Mouse (Mus musculus) spleen, adult 18-20 months (tissue): ENCODE data around the gene Gpr152.

Experiments used
- DNase-seq, 2 experiments: peaks; one replicate each; pipeline ENCODE4 v3.0.0; 2022; ENCODE audit warnings: mixed read lengths in 2 of 2

Gene Gpr152

DNA sequence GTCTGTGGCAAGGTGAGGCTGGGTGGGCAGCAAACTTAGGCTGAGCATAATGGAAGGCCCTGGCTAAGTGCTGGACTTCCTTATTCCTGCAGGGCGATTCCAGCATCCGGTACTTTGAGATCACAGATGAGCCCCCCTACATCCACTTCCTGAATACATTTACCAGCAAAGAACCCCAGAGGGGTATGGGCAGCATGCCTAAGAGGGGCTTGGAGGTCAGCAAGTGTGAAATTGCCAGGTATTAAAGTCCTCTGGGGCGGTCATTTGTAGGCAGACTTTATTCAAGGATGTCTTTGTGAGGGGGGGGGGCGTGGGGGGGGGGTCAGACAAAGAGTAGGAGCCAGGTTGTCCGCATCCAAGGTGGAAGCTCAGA, 11.9 kb downstream of the Gpr152 start:
- DNase-seq, result no peak

DNA sequence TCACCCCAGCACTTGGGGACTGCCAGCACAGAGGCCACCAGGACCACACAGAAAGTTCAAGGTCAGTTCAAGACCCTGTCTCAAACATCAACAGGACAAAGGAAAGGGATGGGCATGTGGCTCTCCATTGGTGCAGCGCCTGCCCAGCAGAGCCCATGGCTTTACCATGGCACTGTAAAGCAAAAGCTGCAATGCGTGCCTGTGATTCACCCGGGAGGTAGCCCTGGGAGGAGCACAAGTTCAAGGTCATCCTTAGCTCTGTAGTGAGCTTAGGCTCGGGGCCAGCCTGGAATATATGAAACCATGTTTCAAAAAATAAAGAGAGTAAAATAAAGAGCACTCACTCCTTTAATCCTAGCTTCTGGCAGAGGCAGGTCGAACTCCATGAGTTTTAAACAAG, 12.3 kb downstream of the Gpr152 start:
- DNase-seq, result no peak

DNA sequence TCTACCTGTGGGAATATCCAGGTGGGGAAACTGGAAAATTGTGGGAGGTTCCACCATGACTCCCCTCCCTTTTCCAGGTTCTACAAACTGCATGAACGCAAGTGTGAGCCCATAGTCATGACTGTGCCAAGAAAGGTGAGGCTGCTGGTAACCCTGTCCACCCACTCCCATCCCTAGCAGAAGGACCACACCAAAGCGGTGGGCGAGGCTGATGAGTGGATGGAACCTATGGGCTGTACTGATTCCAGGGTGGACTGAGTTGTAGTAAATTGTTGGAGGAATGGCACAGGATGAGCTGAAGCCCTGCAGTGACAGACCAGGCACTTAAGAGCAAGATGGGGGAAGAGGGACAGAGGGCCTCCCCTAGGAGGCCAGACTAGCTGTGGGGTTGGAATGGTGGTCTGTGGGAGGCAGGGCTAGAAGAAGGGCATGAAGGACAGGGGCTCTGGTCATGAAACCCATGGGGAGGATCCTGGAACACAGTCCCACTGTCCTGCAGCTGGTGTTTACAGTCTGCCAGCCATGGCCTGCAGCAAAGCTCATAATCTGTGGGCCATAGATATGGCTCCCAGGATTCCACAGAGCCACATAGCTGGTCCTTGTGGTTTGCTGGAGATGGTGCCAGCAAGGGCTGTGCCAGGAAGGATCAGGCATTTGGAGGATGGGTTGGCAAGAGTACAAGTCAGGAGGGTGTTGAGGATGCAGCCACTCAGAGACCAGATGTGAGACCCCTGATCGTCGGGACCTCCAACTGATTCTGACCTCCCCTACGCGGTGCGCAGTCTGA, 13.1 kb downstream of the Gpr152 start:
- no peak for DNase-seq

DNA sequence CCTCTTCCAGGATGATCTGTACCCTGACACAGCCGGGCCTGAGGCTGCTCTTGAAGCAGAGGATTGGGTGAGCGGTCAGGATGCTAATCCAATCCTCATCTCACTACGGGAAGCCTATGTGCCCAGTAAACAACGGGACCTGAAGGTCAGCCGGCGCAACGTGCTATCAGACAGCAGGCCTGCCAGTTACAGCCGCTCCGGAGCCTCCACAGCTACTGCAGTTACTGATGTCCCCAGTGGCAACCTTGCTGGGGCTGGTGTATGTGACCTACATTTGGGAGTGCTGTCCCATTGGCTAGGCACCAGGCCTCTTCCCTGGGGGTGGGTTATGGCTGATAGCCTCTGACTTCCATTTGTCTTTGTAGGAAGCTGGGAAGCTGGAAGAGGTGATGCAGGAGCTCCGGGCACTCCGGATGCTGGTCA, 13.7 kb downstream of the Gpr152 start, which contains the start of gene Ptprcap:
Ptprcap (plus strand) TSS at position 373 of the 423 bp plus-strand sequence.
- DNase-seq, result no peak

DNA sequence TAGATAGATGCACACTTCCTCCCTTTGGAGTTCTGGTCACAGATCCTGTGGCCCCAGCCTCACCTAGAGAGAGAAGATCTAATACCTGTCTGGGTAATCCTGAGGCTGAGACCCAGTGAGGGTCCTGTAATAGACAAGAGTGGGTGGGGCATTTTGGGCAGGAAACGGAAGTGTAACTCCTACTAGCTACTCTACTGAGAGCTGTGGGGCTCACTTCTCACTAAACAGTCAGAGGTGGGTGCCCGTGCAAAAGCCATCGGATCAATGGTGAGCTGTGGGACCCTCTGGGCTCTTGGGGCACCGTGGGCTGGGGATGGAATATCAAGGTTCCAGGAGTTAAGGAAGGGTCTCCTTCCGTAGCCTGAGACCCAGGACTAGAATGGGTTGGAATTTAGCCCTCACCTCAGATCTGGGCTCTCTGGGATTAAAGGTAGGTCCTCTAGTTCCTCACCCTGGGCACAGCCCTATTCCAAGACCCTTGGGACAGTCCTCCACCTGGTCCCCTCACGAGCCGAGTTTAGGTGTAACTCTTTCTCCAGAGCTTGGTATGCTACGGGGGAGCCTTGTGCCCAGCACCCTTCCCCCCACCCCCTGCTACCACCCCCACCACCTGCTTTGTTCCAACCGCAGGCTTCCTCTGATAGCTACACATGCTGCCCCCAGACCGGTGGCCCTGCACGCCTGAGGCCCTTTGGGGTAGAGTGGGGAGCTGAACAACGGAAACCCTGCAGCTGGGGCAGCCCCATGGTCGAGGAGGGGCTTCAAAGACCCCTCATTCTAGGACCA, 15.0 kb downstream of the Gpr152 start:
- peak; percentile 73 to 79 for DNase-seq

DNA sequence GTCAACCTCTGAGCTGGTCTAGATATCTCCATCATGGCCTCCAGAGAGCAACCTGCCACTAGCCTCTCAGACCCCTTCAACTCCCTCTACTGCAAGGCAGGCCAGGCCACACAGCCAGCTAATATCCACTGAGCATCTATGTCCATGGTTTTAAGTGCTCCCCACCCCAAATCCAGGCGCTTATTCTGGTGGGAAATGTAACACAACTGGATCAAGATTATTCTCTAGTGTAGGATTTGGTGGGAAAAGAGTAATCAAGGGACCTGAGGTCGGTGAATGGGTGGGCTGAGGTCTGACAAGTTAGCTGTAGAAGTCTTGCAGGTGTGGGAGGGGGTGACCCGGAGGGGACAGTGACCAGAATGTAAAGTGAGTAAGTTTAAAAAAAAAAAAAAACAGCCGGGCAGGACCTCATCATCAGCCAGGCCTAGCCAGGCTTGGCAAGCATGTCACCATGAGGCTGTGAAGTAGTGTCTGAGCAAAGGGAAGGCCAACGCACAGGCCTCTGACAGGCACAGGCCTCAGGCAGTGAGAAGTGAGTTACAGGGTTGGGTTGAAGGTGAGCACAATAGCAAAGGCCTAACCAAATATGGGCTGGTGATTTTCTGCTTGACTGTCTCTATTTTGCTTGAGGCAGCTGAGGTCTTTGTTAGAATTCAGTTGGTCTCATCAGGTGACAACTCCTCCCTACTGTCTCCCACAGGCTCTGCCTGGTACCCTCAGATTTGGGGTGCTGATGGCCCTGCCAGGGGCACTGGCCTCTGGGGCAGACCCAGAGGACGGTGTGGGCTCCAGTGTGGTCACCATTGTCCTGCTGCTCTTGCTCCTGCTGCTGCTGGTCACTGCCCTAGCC, 15.9 kb downstream of the Gpr152 start:
- DNase-seq, result no peak

DNA sequence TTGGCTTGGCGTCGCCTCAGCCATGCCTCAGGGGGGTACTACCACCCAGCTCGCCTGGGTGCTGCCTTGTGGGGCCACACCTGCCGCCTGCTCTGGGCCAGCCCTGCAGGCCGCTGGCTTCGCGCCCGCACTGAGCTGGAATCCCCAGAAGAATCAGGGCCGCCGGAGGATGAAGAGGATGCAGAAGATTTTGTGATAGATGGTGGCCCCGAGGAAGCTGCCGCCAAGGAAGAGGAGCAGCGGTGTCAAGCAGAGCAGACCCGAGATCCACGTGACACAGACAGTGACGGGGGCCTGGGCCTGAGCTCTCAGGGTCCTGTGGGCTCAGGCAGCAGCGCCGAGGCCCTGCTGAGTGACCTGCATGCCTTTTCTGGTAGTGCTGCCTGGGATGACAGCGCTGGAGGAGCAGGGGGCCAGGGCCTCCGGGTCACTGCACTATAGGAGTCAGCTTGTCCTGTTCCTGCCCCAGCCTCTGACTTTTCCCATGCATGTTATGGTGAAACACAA, 16.5 kb downstream of the Gpr152 start:
- no peak for DNase-seq

DNA sequence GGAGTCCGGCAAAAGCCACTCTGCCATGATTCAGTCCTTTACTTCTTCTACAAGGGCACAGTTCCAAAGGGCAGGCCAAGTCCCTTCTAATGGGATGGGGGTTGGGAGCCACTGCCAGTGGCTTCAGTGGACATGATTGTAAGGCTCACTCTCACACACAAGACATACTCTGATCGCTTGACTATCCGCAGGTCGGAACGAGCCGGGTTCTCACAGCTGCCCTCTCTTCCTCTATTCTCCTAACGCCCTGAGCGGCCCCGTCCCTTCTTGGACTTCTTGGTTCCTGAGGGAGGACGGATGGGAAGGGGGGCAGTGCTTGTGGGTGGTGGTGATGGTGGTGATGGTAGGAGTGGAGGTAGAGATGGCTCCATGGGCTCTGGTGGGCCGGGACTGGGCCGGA, 17.2 kb downstream of the Gpr152 start:
- no peak for DNase-seq

DNA sequence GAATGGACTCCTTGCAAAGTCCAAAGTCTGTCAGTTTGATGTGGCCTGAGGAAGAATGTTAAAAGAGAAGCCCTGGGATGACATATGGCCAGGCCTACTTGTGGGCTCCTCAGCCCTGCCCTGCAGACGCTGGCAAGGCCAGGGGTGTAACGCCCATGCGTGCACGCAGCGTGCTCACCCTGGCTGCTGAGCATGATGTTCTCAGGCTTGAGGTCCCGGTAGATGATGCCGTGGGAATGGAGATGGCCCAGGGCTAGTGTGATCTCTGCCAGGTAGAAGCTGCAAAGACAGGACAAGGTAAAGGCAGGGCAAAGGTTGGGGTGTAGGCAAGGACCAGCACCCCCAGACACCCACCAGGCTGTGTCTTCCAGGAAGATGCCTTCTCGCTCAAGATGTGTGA, 19.5 kb downstream of the Gpr152 start:
- no peak for DNase-seq

DNA sequence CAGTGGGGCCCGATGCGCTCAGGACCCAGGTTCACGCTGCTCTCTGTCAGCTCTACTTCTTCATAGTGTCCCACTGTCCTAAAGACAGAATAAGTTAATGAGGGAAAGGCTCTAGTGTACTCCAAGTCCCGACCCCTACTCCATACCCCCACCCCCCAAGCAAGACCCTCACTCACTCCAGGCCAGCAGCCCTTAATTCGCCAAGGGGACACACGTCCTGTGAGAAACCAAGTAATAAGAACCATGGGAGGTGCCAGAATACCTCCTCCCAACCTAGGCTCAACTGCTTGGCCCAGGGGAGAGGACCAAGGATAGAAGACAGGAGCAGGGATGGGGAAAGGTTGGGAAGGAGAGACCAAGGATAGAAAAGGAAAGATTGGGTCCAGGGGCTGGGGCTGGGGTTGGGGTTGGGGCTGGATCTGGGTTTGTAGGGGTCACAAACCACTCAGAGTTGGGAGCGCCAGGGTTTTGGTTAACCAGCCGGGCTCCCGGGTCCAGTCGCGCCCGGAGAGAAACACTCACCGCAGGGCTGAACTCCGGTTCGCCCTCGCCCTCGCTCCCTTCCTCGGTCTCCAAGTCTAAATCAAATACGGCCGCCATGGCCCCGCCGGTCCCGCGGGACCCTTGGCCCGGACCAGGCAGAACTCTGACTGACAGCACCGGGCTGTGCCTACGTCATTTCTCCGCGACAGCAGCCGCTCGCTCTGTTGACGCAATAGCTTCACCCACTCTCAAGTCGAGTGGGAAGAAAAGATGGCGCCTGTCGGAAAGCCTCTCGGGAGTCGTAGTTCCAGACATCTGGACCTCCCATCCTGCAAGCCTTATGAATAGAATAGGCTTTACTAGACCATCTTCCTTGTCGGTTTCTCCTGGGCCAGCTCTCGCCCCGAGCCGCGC, 23.3 kb downstream of the Gpr152 start, which contains the start of gene Rps6kb2:
Rps6kb2 (minus strand) TSS at position 709 of the 897 bp plus-strand sequence.
- DNase-seq, result peak; percentile 90 to 92

DNA sequence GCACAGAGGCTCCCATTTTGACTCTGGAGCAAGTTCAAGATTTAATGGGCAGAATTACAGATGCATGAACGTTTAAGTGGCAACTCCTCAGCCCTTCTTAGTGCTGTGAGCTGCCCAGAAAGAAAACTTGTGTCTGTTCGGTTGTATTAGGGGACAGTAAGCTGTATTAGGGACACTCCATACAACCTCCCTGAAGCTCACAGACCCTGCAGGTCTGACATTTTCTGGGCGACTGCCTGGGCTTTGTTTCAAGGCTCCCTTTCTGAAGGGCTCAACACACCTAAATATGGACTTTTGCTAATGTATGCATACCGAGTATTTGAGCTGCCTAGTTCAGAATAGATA, 23.9 kb downstream of the Gpr152 start:
- DNase-seq, result no peak

DNA sequence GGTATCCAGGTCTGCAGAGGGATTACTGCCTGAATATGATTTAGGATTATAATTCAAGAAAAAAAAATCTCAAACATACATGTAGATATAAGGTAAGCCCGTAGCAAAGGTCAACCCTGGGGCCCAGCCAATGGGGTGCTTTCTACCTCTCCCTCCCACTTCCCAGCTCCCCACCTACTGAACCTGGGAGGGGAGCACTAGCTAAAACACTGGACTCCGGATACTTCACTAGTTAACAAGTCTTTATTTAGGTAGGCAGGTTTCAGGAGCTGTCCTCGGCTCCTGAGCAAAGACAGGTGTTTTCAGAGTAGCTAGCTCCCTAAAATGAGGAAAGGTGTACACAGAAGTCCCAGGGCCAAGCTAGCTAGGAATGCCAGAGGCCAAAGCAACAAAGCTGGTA, 24.5 kb downstream of the Gpr152 start:
- DNase-seq, result no peak

DNA sequence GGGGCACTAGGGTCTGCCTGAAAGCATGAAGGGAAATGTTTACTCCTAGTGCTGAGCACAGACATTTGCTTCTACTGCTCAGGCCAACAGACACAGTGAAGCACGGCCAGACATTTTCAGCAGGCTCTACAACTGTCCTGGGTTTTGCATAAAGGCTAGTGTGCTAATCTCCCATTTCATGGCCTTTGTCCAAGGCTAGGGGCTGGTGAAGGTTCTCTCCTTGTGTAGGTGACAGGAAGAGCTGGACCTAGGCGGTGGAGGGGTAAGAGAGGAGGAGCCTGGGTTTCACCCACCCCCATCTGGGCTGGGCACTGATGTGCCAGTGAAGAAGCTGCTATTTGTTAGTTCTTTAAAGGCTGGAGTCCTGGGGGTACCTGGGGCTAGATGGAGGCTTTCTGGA, 25.1 kb downstream of the Gpr152 start:
- DNase-seq, result peak in 1 of 2 experiments; percentile 5

DNA sequence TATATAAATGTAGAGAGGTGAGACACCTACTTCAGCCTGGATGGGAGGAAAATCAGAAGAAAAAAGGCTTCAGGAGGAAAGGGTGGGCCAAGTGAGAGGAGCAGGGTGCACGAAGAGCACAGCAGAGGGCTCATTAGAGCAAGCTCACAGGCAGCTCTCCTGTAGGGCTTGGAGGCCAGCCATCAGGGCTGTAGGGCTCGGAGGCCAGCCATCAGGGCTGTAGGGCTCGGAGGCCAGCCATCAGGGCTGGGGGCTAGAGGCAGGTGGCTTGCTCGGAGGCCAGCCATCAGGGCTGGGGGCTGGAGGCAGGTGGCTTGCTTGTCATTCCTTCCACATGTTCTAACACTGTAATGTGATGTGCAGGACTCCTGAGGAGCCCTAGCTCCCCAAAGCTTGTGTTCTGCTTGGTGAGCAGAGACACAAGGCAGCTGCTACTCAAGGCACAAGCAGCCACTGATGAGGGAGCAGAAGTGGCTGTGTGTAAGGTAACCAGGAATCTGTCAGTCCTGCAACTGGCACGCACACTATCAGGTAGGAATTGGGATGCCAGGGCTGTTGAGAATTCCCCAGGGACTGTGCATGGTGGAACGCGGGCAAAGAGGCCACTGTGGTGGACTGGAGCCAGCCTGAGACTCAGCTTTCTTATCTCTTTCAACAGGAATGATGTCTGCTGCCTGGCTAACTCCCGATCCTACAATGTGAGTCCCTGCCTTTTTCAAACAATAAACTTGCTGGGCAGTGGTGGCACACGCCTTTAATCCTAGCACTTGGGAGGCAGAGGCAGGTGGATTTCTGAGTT, 27.3 kb downstream of the Gpr152 start:
- DNase-seq, result peak in 1 of 2 experiments; percentile 5

DNA sequence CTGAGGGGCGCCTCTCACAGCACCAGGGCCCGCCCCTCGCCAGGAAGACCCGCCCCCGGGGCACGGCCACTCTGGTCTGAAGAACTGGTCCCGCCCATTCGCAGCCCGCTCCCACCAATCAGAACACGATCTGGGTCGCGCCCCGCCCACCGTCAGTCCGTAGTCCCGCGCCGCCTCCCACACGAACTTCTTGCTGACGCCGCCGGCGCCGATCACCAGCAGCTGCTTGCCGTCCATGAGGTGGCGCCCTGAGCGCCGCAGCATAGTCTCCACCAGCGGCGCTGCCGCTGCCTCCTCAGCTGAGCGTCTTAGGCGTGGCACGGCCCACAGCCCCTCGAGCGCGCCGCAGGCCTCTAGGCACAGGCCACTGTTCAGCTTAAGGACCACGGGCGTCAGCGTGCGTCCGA, 29.8 kb downstream of the Gpr152 start:
- peak; percentile 99 to 100 for DNase-seq

DNA sequence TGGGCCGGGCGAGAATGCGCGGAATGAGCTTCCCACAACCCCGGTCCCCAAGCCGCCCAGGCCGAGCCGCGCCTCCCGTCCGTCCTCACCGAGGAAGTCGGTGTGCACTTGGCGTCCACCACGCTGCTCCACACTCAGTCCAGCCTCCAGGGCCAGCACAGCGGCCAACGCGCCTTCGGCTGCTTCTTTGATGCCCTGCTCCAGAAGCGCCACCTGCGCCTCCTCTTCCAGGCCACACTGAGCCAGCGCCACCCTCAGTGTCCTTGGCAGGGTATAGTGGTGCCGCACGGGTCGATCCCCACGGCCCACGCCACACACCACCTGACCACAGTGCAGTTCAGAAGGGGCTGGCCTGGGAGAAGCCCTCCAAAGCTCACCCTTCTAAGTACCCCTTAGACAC, 30.2 kb downstream of the Gpr152 start:
- no peak for DNase-seq

DNA sequence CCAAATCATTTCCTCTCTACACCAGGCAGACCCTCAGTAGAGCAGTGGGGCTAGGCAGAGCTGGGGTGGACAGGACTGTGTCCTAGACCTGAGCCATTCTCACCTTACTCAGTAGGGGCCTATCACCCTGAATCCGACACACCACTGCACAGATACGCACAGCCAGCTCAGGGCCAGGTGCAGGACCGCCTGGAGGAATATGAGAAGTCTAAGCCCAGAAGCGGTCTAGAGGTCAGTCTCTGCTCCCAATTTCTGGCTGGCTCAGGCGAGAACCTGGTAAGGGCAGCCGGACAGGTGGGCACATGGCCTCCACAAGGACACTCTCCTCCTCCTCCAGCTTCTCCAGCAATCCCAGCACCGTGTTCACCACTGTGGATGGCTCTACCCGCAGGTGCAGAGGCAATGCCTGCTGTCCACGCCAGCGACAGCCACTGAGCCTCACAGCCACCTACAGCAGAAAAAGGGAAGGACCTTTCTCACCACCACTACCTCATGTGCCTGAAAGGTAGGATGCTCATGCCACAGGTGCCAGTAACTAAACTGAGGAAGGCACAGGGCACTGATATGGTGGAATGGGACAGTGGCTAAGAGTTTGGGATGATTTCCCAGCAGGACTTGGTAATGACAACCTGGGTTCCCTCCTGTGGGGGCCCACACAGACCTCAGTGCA, 31.3 kb downstream of the Gpr152 start:
- DNase-seq, result no peak

DNA sequence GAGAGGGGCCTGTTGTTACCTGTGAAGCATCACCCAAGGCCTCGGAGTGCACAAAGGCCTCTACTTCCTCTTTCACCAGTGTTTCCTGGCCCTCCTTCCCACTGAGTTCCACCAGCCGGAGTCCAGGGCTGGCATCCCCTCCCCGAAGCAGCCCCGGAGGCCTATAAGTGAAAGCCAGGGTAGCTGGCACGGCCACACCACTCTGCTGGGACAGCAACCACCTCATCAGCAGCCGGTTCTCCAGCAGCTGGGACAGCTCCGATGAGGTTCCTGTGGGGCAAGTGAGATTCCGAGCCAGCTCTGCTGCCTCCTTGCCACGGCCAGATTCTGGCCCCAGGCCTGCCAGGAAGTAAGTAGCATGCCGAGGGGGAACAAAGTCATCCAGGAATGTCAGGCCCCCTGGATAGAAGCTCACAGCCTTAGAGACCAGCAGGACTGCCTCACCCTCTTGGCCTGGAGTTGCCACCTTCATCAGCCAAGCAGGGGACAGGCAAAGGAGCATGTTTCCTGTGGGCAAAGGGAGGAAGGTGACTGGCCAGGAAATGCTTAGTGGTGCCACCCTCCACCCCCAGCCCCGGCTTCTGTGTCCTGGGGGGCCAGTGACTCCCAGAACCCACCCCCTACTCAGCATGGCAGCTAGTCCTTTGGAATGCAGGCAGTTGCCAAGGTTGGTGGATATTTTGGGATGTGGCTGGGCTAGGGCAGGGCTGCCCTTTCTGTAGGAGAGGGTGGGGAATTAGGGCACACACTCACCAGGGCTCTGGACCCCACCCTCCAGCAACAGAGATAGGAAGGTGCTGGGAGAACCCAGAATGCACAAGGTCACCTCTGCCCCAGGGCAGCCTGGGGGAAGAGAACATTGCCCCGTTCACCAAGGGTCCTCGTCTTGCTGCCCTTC, 32.1 kb downstream of the Gpr152 start:
- DNase-seq, result no peak

DNA sequence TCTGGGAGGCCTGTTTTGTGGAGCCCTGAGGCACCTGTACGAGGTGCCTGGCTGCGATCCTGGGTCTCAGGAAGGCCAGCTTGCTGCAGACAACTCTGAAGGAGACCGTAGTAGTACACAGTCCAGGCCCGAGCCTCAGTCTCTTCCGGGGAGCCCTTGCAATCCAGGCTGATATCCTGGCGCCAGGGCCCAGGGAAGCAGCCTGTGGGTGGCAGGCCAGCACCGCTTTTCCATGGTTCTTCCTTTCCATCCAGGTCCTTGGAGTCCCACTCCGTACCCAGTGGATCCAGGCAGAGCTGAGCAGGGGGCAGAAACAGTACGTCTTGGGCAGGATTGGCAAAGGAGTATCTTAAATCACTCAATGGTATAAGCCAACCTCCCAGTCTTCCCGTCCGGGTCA, 33.3 kb downstream of the Gpr152 start:
- DNase-seq, result no peak
